Mouse (Mus musculus) neural tube, embryonic 13.5 days (tissue): ENCODE measurements around the gene Tnrc6c. TPM values are rescaled to one million over a fixed set of nuclear protein-coding genes. Genes with fewer than 3 reads are reported as not detected.

Experiments
- ATAC-seq: fragments of 200-750 bp; cut with Nextera tagmentation; 2 replicates; pipeline ENCODE4 v1.8.0; 2017; ENCODE audit warnings: low read depth, mild to moderate bottlenecking, moderate TSS enrichment, moderate library complexity
- H3K27ac ChIP-seq: fragments of 300-500 bp; sonication (generic); replicated peaks from 2 replicates; pipeline ENCODE4 v1.5.1; 2015; ENCODE audit warnings: moderate library complexity, mild to moderate bottlenecking, inconsistent platforms
- H3K27me3 ChIP-seq: fragments of 300-500 bp; sonication (generic); 2 replicates; pipeline ENCODE4 v1.6.1; 2015; ENCODE audit warnings: mild to moderate bottlenecking, inconsistent platforms
- H3K36me3 ChIP-seq: fragments of 300-500 bp; sonication (generic); 2 replicates; pipeline ENCODE4 v1.6.1; 2015; ENCODE audit warnings: mild to moderate bottlenecking, inconsistent platforms
- H3K4me1 ChIP-seq: fragments of 300-500 bp; sonication (generic); replicated peaks from 2 replicates; pipeline ENCODE4 v1.6.1; 2015; ENCODE audit warnings: inconsistent platforms
- H3K4me2 ChIP-seq: fragments of 300-500 bp; sonication (generic); 2 replicates; pipeline ENCODE4 v1.6.1; 2015; ENCODE audit warnings: inconsistent platforms, mild to moderate bottlenecking, moderate library complexity
- H3K4me3 ChIP-seq: fragments of 300-500 bp; sonication (generic); 2 replicates; pipeline ENCODE4 v1.5.1; 2015; ENCODE audit warnings: mild to moderate bottlenecking, inconsistent platforms
- H3K9ac ChIP-seq: fragments of 300-500 bp; sonication (generic); 2 replicates; pipeline ENCODE4 v1.6.1; 2015; ENCODE audit warnings: moderate library complexity, mild to moderate bottlenecking, inconsistent platforms
- H3K9me3 ChIP-seq: fragments of 300-500 bp; sonication (generic); 2 replicates; pipeline ENCODE4 v1.6.1; 2016; ENCODE audit warnings: inconsistent platforms
- WGBS: fragments of 180-500 bp; shearing (Covaris S2); methylation state at CpG from one replicate; pipeline ENCODE4 v1.1.7; 2015; 5-methylcytosine and 5-hydroxymethylcytosine counted together
- polyA plus RNA-seq: library from polyadenylated mRNA; unstranded; fragments of >200 nt; fragmentation: Nextera tagmentation; extraction: Ambion mirVana; gene quantifications from 2 replicates; pipeline ENCODE4 v1.2.1, GENCODE M21; 2015

Gene Tnrc6c
- polyA plus RNA-seq, 1 experiment from 2014 or later = 26.5 TPM

GRCm38 (mm10) chr11:117790286-117790685, 136.2 kb downstream of the Tnrc6c start:
- Histone ChIP-seq H3K4me3 (no peak overlapping the region), H3K36me3 (no peaks in the 10 kb centered on the region), H3K27me3 (peaks cover 30% of the 10 kb centered on the region), H3K9me3 (no peaks in the 10 kb centered on the region), H3K27ac (no peak overlapping the region), H3K4me2 (peak overlapping the region; percentile 30), H3K9ac (no peak overlapping the region), H3K4me1 (peaks cover 11% of the 10 kb centered on the region)
- 7% methylated on average over 14 of the region's 14 CpGs for WGBS
- ATAC-seq = no peak

- no peak for ATAC-seq
- H3K27ac ChIP-seq = no peak overlapping the region
- H3K9ac ChIP-seq = no peak overlapping the region
- 38% methylated on average over 23 of the region's 23 CpGs for WGBS
- H3K36me3 ChIP-seq = no peaks in the 10 kb centered on the region
- H3K9me3 ChIP-seq = no peaks in the 10 kb centered on the region
- H3K27me3 ChIP-seq = peaks cover 26% of the 10 kb centered on the region
- H3K4me1 ChIP-seq = peaks cover 11% of the 10 kb centered on the region
- peak overlapping the region; percentile 30 for H3K4me2 ChIP-seq
- H3K4me3 ChIP-seq = no peak overlapping the region
These were observed 136.8 kb downstream of the Tnrc6c start for GRCm38 (mm10) chr11:117790703-117791440.

DNA sequence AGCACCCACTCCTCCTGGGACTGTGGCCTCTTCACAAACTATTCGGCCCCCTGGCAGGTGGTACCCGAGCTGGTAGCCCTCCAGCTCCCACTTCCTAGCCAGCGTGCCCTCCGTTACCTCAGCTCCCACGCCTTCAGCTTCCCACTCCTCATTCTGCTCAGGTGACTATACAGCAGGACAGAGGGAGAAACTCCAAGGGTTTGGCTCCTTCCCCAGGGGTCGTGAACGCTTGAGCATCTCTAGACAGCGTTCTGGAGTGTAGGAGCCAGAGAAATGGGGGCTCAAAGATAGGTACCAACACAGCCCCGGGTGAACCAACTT, 137.3 kb downstream of the Tnrc6c start:
- Histone ChIP-seq H3K27ac (no peak overlapping the region), H3K4me2 (no peak overlapping the region), H3K4me3 (no peak overlapping the region), H3K9me3 (no peaks in the 10 kb centered on the region), H3K4me1 (peaks cover 11% of the 10 kb centered on the region), H3K36me3 (no peaks in the 10 kb centered on the region), H3K9ac (no peak overlapping the region), H3K27me3 (peaks cover 26% of the 10 kb centered on the region)
- no peak for ATAC-seq
- WGBS = 84% methylated on average over 9 of the region's 9 CpGs

DNA sequence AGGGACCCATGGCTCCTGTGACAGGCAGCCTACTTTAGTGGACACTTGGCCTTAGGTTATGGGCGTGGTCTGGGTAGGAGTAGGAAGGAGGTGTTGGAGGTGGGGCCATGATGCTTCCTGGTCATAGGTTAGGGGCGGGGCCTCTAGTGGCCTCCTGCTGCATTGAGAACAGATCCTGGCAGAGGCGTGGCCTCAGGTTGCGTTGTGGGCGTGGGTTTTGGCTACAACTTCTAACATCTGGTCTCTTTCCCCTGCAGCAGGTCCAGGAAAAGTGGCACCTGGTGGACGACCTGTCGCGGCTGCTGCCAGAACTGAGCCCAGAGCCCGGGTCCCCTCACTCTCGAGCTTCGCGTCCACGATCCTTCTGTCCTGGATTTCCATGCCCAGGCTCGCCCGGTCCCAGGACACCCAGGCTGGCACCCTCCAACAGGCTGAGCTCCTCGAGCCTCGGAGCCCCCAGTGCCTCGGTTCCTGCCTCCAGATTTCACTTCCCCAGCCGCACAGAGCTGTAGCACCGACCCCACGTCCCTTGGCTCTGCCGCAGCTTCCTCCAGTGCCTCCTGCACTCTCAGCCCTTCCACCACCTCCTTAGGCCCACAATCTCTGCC, 138.3 kb downstream of the Tnrc6c start:
- ATAC-seq = no peak
- no peaks in the 10 kb centered on the region for H3K9me3 ChIP-seq
- no peaks in the 10 kb centered on the region for H3K36me3 ChIP-seq
- peak overlapping the region; percentile 20; the same call in 1 of the 2 replicates for H3K4me2 ChIP-seq
- no peak overlapping the region for H3K27ac ChIP-seq
- no peak overlapping the region for H3K4me3 ChIP-seq
- H3K4me1 ChIP-seq = peaks cover 11% of the 10 kb centered on the region
- H3K9ac ChIP-seq = 0 out of 2 replicates have a peak overlapping the region, but pooled peaks have one; percentile 22
- H3K27me3 ChIP-seq = peaks cover 26% of the 10 kb centered on the region
- WGBS = 10% methylated on average over 22 of the region's 22 CpGs

- H3K9me3 ChIP-seq = no peaks in the 10 kb centered on the region
- WGBS = 59% methylated on average over 4 of the region's 4 CpGs
- H3K4me3 ChIP-seq = no peak overlapping the region
- H3K9ac ChIP-seq = no peak overlapping the region
- peaks cover 11% of the 10 kb centered on the region for H3K4me1 ChIP-seq
- no peak overlapping the region for H3K27ac ChIP-seq
- no peak overlapping the region for H3K4me2 ChIP-seq
- peaks cover 26% of the 10 kb centered on the region for H3K27me3 ChIP-seq
- no peaks in the 10 kb centered on the region for H3K36me3 ChIP-seq
- no peak for ATAC-seq
These were observed 140.0 kb downstream of the Tnrc6c start for GRCm38 (mm10) chr11:117794035-117794551.

GRCm38 (mm10) chr11:117796954-117797353, 142.9 kb downstream of the Tnrc6c start:
- H3K27me3 ChIP-seq = peaks cover 8% of the 10 kb centered on the region
- no peak overlapping the region for H3K27ac ChIP-seq
- no peak for ATAC-seq
- H3K36me3 ChIP-seq = no peaks in the 10 kb centered on the region
- no peak overlapping the region for H3K4me2 ChIP-seq
- no peak overlapping the region for H3K9ac ChIP-seq
- no peaks in the 10 kb centered on the region for H3K9me3 ChIP-seq
- H3K4me3 ChIP-seq = no peak overlapping the region
- 45% methylated on average over 5 of the region's 5 CpGs for WGBS
- 0 out of 2 replicates have a peak, but pooled peaks cover 3% of the 10 kb centered on the region for H3K4me1 ChIP-seq

DNA sequence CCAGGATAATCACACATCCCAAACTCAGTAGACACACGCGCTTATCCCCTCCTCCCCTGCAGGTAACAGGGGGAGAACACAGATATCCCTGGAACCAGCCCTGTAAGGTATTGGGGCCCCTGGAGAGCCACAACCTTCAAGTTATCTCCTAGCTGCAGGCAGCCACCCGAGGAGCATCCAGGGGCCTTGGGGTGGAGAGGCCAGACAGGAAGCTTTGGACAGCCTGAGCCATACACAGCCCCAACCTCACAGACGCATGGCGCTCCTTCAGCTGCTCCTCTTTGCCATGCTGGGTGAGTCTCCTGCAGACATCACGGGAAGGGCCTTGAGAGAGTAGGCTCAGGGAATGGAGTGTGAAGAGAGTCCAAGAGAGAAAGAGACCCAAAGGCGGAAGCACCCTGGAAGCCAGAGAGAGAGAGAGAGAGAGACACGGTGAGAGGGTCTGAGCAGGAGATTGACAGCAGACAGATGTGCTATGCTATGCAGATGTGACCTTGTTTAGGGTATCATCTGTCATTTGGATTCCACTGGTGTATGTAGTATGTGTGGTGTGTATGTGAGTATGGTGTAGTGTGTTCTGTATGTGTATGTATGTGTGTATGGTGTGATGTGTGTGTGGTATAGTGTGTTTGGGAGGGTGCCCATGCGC, 143.5 kb downstream of the Tnrc6c start, which contains the start of gene 6030468B19Rik:
Gene 6030468B19Rik (plus strand): TSS at position 150 of the 649 bp plus-strand sequence.
- Histone ChIP-seq H3K9me3 (no peaks in the 10 kb centered on the region), H3K27me3 (0 out of 2 replicates have a peak, but pooled peaks cover 3% of the 10 kb centered on the region), H3K9ac (no peak within 1 kb of the TSS), H3K4me3 (no peak within 1 kb of the TSS), H3K4me1 (0 out of 2 replicates have a peak, but pooled peaks cover under 1% of the 10 kb centered on the region), H3K36me3 (no peaks in the 10 kb centered on the region), H3K4me2 (no peak within 1 kb of the TSS), H3K27ac (no peak within 1 kb of the TSS)
- WGBS = 70% methylated on average over 9 of the region's 9 CpGs
- no peak for ATAC-seq

DNA sequence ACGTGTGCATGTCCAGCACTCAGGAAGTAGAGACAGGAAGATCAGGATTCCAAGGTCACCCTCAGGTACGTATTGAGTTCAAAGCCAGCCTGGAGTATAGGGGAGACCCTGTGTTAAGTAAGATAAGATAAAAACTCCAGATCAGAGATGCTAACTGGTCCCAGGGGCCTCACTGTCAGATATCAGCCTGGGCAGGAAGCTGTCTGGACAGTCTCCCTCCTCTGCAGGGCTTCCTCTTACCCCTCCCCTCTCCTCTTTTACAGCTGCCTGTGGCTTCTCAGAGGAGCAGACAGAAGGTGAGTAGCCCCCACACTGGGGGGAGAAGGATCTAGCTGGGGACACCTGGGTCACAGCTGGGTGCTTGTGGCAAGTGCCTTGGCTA, 144.1 kb downstream of the Tnrc6c start:
- Histone ChIP-seq H3K9me3 (no peaks in the 10 kb centered on the region), H3K27ac (no peak overlapping the region)
- WGBS = 53% methylated on average over 2 of the region's 2 CpGs

DNA sequence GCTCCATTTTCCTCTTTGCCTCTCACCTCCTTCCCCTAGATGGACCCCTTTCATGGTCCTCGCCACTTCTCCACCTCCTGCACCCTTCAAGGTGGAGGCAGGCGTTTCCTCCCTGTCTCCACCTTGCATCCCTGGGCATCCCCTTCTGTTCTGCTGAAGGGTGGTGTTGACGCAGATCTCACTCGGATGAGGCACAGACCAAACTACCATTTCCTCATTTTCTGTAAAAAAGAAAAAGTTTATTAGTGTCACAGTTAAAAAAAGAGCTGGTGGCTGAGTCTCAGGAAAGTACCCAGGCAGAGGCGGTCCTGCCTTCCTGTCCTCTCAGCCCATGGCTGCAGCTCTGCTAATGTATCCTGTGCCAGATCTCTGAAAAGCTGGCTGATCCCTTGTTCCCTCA, 145.1 kb downstream of the Tnrc6c start:
- H3K9me3 ChIP-seq = no peaks in the 10 kb centered on the region
- no peaks in the 10 kb centered on the region for H3K27me3 ChIP-seq
- WGBS = 66% methylated on average over 5 of the region's 5 CpGs
- no peaks in the 10 kb centered on the region for H3K4me1 ChIP-seq
- H3K4me3 ChIP-seq = no peak overlapping the region
- no peaks in the 10 kb centered on the region for H3K36me3 ChIP-seq
- no peak overlapping the region for H3K4me2 ChIP-seq
- no peak overlapping the region for H3K9ac ChIP-seq
- no peak for ATAC-seq
- H3K27ac ChIP-seq = no peak overlapping the region

More for the DNA sequence above, 144.1 kb downstream of the Tnrc6c start:
- ATAC-seq = no peak
- no peaks in the 10 kb centered on the region for H3K4me1 ChIP-seq
- 0 out of 2 replicates have a peak, but pooled peaks cover 1% of the 10 kb centered on the region for H3K27me3 ChIP-seq
- H3K4me2 ChIP-seq = no peak overlapping the region
- no peak overlapping the region for H3K9ac ChIP-seq
- no peak overlapping the region for H3K4me3 ChIP-seq
- H3K36me3 ChIP-seq = no peaks in the 10 kb centered on the region

DNA sequence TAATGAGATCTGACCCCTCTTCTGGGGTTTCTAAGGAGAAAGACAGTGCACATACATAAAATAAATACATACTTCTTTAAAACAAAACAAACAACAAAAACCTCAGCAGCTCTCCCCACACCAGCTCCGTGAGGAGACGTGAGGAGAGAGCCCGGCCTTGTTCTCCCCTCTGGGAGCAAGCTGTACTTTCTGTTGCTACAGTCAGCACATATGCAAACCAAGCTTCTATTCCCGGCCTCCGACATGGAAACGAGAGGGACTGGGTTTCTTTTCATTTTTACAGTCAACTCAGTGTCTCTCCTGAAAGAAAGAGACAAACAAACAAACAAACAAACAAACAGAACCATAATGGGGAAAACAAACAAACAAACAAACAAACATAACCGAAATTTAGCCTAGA, 145.9 kb downstream of the Tnrc6c start:
- Histone ChIP-seq H3K27ac (no peak overlapping the region), H3K4me3 (no peak overlapping the region), H3K9me3 (no peaks in the 10 kb centered on the region), H3K4me1 (no peaks in the 10 kb centered on the region), H3K9ac (no peak overlapping the region), H3K27me3 (no peaks in the 10 kb centered on the region), H3K4me2 (no peak overlapping the region), H3K36me3 (no peaks in the 10 kb centered on the region)
- no peak for ATAC-seq
- WGBS = 82% methylated on average over 7 of the region's 7 CpGs

DNA sequence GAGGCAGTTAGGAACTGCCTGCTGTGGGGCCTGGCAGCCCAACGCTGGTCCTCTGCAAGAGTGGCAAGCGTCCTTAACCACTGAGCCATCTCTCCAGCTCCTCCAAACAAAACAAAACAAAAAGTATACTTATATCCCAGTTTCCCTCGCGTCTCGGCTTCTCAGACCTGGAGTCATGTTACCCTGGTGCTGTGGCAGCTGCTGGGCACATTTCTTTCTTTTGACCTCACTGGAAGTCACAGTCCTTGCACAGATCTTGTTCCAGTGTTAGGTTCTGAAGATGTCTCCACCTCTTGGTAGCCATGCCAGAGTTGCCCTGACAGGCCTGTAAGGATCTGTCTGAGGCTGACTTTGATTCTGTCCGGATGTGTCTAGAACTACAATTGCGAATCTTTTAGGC, 147.6 kb downstream of the Tnrc6c start:
- WGBS = 79% methylated on average over 7 of the region's 7 CpGs
- H3K4me3 ChIP-seq = no peak overlapping the region
- no peaks in the 10 kb centered on the region for H3K4me1 ChIP-seq
- H3K4me2 ChIP-seq = no peak overlapping the region
- H3K27ac ChIP-seq = no peak overlapping the region
- H3K36me3 ChIP-seq = no peaks in the 10 kb centered on the region
- no peaks in the 10 kb centered on the region for H3K27me3 ChIP-seq
- no peak for ATAC-seq
- no peak overlapping the region for H3K9ac ChIP-seq
- H3K9me3 ChIP-seq = no peaks in the 10 kb centered on the region

- H3K9ac ChIP-seq = no peak overlapping the region
- H3K4me1 ChIP-seq = no peaks in the 10 kb centered on the region
- H3K36me3 ChIP-seq = no peaks in the 10 kb centered on the region
- H3K9me3 ChIP-seq = no peaks in the 10 kb centered on the region
- no peaks in the 10 kb centered on the region for H3K27me3 ChIP-seq
- no peak overlapping the region for H3K27ac ChIP-seq
- WGBS = 89% methylated on average over 3 of the region's 3 CpGs
- H3K4me2 ChIP-seq = no peak overlapping the region
- ATAC-seq = no peak
- H3K4me3 ChIP-seq = no peak overlapping the region
These were observed 149.1 kb downstream of the Tnrc6c start for GRCm38 (mm10) chr11:117803166-117803688.
